Mouse (Mus musculus) CH12.LX (cell line): ENCODE results near the gene Ehmt1. TPM values are rescaled to one million over a fixed set of nuclear protein-coding genes. Genes with fewer than 3 reads are reported as not detected.

Source experiments
- DNase-seq: peaks from one replicate; pipeline ENCODE4 v3.0.0-alpha.2; 2013; ENCODE audit errors: extremely low read depth
- H3K27ac ChIP-seq: 2 replicates; pipeline ENCODE4 v1.5.1; 2012; ENCODE audit warnings: low read depth, mild to moderate bottlenecking, control low read depth, moderate library complexity; ENCODE audit not compliant: insufficient read depth
- H3K27me3 ChIP-seq: replicated peaks from 2 replicates; pipeline ENCODE3; 2012; ENCODE audit warnings: inconsistent platforms
- H3K36me3 ChIP-seq, 2 experiments: replicated peaks in 1 of 2; 2 replicates each; pipeline versions ENCODE3 to v1.6.1; 2012; ENCODE audit warnings: inconsistent platforms in 1 of 2, low read length in 1 of 2, mild to moderate bottlenecking in 1 of 2, mixed read lengths in 1 of 2, moderate library complexity in 1 of 2; ENCODE audit not compliant: control insufficient read depth in 1 of 2, insufficient read depth in 1 of 2
- H3K4me1 ChIP-seq, 2 experiments: 2 replicates each; pipeline ENCODE4 v1.6.1; 2012; ENCODE audit warnings: inconsistent platforms in 1 of 2, moderate library complexity in 1 of 2; ENCODE audit not compliant: insufficient read depth in 2 of 2, control insufficient read depth in 1 of 2
- H3K4me2 ChIP-seq: 2 replicates; pipeline ENCODE4 v1.6.1; 2012; ENCODE audit warnings: low read depth, mild to moderate bottlenecking, control low read depth; ENCODE audit not compliant: poor library complexity, insufficient read depth, severe bottlenecking
- H3K4me3 ChIP-seq, 3 experiments: fragments of 150-350 bp in 1 of 3; sonication (generic) in 1 of 3; replicated peaks in 1 of 3; 2 replicates each; pipeline versions ENCODE3 to v1.5.1; 2011 to 2012; ENCODE audit warnings: low read depth in 2 of 3, low read length in 2 of 3, mild to moderate bottlenecking in 2 of 3, moderate library complexity in 2 of 3, control low read depth in 1 of 3, improper control_type of control experiment in 1 of 3, inconsistent platforms in 1 of 3, mixed read lengths in 1 of 3; ENCODE audit not compliant: poor library complexity in 1 of 3
- H3K79me2 ChIP-seq: replicated peaks from 2 replicates; pipeline ENCODE4 v1.6.1; 2012; ENCODE audit warnings: mild to moderate bottlenecking, moderate library complexity; ENCODE audit not compliant: control insufficient read depth, poor library complexity, insufficient read depth, severe bottlenecking; ENCODE audit errors: extremely low read depth
- H3K9ac ChIP-seq: 2 replicates; pipeline ENCODE4 v1.6.1; 2012; ENCODE audit warnings: low read depth, mild to moderate bottlenecking, control low read depth, moderate library complexity; ENCODE audit not compliant: insufficient read depth
- H3K9me3 ChIP-seq: replicated peaks from 2 replicates; pipeline ENCODE3; 2012; ENCODE audit warnings: low read length, inconsistent platforms, mixed read lengths
- CHD2 ChIP-seq: IDR thresholded peaks from 2 replicates; pipeline ENCODE4 v1.6.1; 2011; ENCODE audit warnings: low read length, improper control_type of control experiment
- CTCF ChIP-seq, 2 experiments: IDR thresholded peaks in 1 of 2; conservative IDR thresholded peaks in 1 of 2; 2 replicates each; pipeline ENCODE4 v1.5.1; 2011 to 2012; ENCODE audit warnings: low read depth in 2 of 2, low read length in 2 of 2, improper control_type of control experiment in 1 of 2, inconsistent platforms in 1 of 2, mild to moderate bottlenecking in 1 of 2, moderate library complexity in 1 of 2
- E2F4 ChIP-seq: IDR thresholded peaks from 2 replicates; pipeline ENCODE4 v1.6.1; 2011; ENCODE audit warnings: low read depth, low read length, improper control_type of control experiment; ENCODE audit not compliant: insufficient replicate concordance
- EP300 ChIP-seq: IDR thresholded peaks from 2 replicates; pipeline ENCODE4 v1.6.1; 2011; ENCODE audit warnings: low read length, improper control_type of control experiment
- GABPA ChIP-seq: IDR thresholded peaks from 2 replicates; pipeline ENCODE4 v1.6.1; 2012; ENCODE audit warnings: low read depth, low read length, improper control_type of control experiment, inconsistent platforms; ENCODE audit not compliant: insufficient replicate concordance
- HCFC1 ChIP-seq: IDR thresholded peaks from 2 replicates; pipeline ENCODE4 v1.6.1; 2012; ENCODE audit warnings: low read depth, mild to moderate bottlenecking, inconsistent platforms, low read length, improper control_type of control experiment
- KAT2A ChIP-seq: IDR thresholded peaks from 2 replicates; pipeline ENCODE4 v1.6.1; 2012; ENCODE audit warnings: low read length, improper control_type of control experiment, inconsistent platforms; ENCODE audit not compliant: insufficient replicate concordance
- PAX5 ChIP-seq: IDR thresholded peaks from 2 replicates; pipeline ENCODE4 v1.6.1; 2012; ENCODE audit warnings: low read length, inconsistent platforms, mixed read lengths
- POLR2AphosphoS2 ChIP-seq: IDR thresholded peaks from 2 replicates; pipeline ENCODE4 v1.6.1; 2011; ENCODE audit warnings: low read depth, low read length, improper control_type of control experiment
- RCOR1 ChIP-seq: conservative IDR thresholded peaks from 2 replicates; pipeline ENCODE4 v1.6.1; 2012; ENCODE audit warnings: low read depth, mild to moderate bottlenecking, inconsistent platforms, low read length, improper control_type of control experiment
- TCF12 ChIP-seq: IDR thresholded peaks from 2 replicates; pipeline ENCODE4 v1.6.1; 2014; ENCODE audit warnings: low read depth, mild to moderate bottlenecking, inconsistent platforms, low read length, improper control_type of control experiment
- UBTF ChIP-seq: IDR thresholded peaks from 2 replicates; pipeline ENCODE4 v1.6.1; 2012; ENCODE audit warnings: low read depth, mild to moderate bottlenecking, inconsistent platforms, low read length, improper control_type of control experiment, moderate library complexity
- USF1 ChIP-seq: IDR thresholded peaks from 2 replicates; pipeline ENCODE4 v1.6.1; 2014; ENCODE audit warnings: low read depth, mild to moderate bottlenecking, inconsistent platforms, low read length, improper control_type of control experiment
- ZMIZ1 ChIP-seq: IDR thresholded peaks from 2 replicates; pipeline ENCODE4 v1.6.1; 2012; ENCODE audit warnings: low read depth, mild to moderate bottlenecking, inconsistent platforms, low read length, improper control_type of control experiment
- ZNF384 ChIP-seq: IDR thresholded peaks from 2 replicates; pipeline ENCODE4 v1.6.1; 2012; ENCODE audit warnings: low read depth, low read length, improper control_type of control experiment, inconsistent platforms
- dilution Hi-C: fragments of 300-500 bp; cut with MboI; formaldehyde crosslinking; loops from 2 replicates; pipeline ENCODE4 v1.14.3; 2020; ENCODE audit warnings: low sequenced_read_pairs; ENCODE audit not compliant: extremely low pct_unique_long_range_greater_than_20kb, extremely low pct_ligation_motif_present
- in situ Hi-C: fragments of 300-500 bp; cut with MboI; formaldehyde crosslinking; loops from 3 replicates; pipeline ENCODE4 v1.14.3; 2019; ENCODE audit warnings: low sequenced_read_pairs, low pct_ligation_motif_present, low pct_unique_long_range_greater_than_20kb, mixed read lengths
- polyA plus RNA-seq: library from polyadenylated mRNA; unstranded; fragments of >175 nt; gene quantifications from 2 replicates; pipeline ENCODE4 v1.2.1, GENCODE M21; 2012; ENCODE audit warnings: low read depth; ENCODE audit not compliant: insufficient read length
- total RNA-seq, 2 experiments: library from RNA; depleted of rRNA; stranded (reverse); fragments of 300-350 nt in 1 of 2; fragments of >200 nt in 1 of 2; gene quantifications; 2 replicates each; pipeline ENCODE4 v1.2.3; 2012 to 2014

The Ehmt1 gene
- total and polyA plus RNA-seq, 3 experiments: 25.5 to 30.7 (median 27.2) TPM

- Histone ChIP-seq H3K27me3 (no peaks in the 10 kb centered on the region), H3K4me3 (no peak overlapping the region), H3K79me2 (no peaks in the 10 kb centered on the region), H3K9ac (no peak overlapping the region), H3K4me1 (no peaks in the 10 kb centered on the region), H3K36me3 (peaks cover 24 to 75% of the 10 kb centered on the region in 2 experiments), H3K4me2 (no peak overlapping the region), H3K9me3 (no peaks in the 10 kb centered on the region), H3K27ac (no peak overlapping the region)
- dilution Hi-C loops: no loop called here
- in situ Hi-C loops: no loop called here
- DNase-seq: no peak
- TF ChIP-seq ZNF384 (no peak), TCF12 (no peak), UBTF (no peak), CTCF (conservative IDR thresholded peaks at IDR 0.05 in 1 of 2, IDR thresholded peaks at IDR 0.05 in 1 of 2; ENCODE audit: low read depth in 2 of 2, low read length in 2 of 2) (no peak), HCFC1 (no peak)
These were observed 88.8 kb downstream of the Ehmt1 start for GRCm38 (mm10) chr2:24830614-24831013.

GRCm38 (mm10) chr2:24809746-24810145, 109.7 kb downstream of the Ehmt1 start:
- dilution Hi-C loops: no loop called here
- H3K27me3 ChIP-seq: no peaks in the 10 kb centered on the region
- peaks cover 0 to 15% of the 10 kb centered on the region in 2 experiments; a peak in 1 of 4 replicates for H3K4me1 ChIP-seq
- no peaks in the 10 kb centered on the region for H3K79me2 ChIP-seq
- H3K4me2 ChIP-seq: no peak overlapping the region
- in situ Hi-C loops: no loop called here
- H3K9ac ChIP-seq: no peak overlapping the region
- H3K27ac ChIP-seq: no peak overlapping the region
- peaks cover 39 to 83% of the 10 kb centered on the region in 2 experiments for H3K36me3 ChIP-seq
- H3K9me3 ChIP-seq: no peaks in the 10 kb centered on the region
- H3K4me3 ChIP-seq: no peak overlapping the region
- no peak for DNase-seq
- TF ChIP-seq ZNF384 (peak; percentile 34), POLR2AphosphoS2 (no peak)

- H3K4me3 ChIP-seq: no peak overlapping the region
- H3K9ac ChIP-seq: no peak overlapping the region
- H3K4me2 ChIP-seq: no peak overlapping the region
- dilution Hi-C loops (no loop called here), in situ Hi-C loops (no loop called here)
- peaks cover 0 to 15% of the 10 kb centered on the region in 2 experiments; a peak in 1 of 4 replicates for H3K4me1 ChIP-seq
- no peaks in the 10 kb centered on the region for H3K27me3 ChIP-seq
- no peaks in the 10 kb centered on the region for H3K79me2 ChIP-seq
- DNase-seq: no peak
- peaks cover 42 to 86% of the 10 kb centered on the region in 2 experiments for H3K36me3 ChIP-seq
- no peak overlapping the region for H3K27ac ChIP-seq
- H3K9me3 ChIP-seq: no peaks in the 10 kb centered on the region
- TF ChIP-seq PAX5 (no peak), EP300 (no peak), UBTF (no peak), E2F4 (no peak), RCOR1 (no peak), USF1 (no peak), ZNF384 (no peak), KAT2A (no peak), GABPA (no peak), CHD2 (no peak), ZMIZ1 (no peak)
- TF ChIP-seq, all 38 proteins: peak for 0
These were observed 111.7 kb downstream of the Ehmt1 start for GRCm38 (mm10) chr2:24807691-24808090.
